Comparison of ENCODE assay signal across 12 mouse cellular contexts in genomic region chr17:29337979-29338823, GRCm38 (mm10). TPM values are rescaled to one million over a fixed set of nuclear protein-coding genes. Genes with fewer than 3 reads are reported as not detected.
A peak's percentile ranks its signal among the peaks of the same experiment; 100 is the strongest.
DNase-seq lines count a peak whose midpoint lies in the region; ATAC-seq and TF ChIP-seq lines count a peak whose summit lies in the region.
"Had no signal": no experiment of that assay in that cellular context is flagged by ENCODE, and none has a peak within 500 bp of the region (broad histone marks: within the 10 kb centered on the region; RNA-seq: fewer than 3 reads in every experiment).

No protein-coding gene starts in this region.

- peaks cover 45% of the 10 kb centered on the region for H3K4me1 ChIP-seq in kidney, embryonic 15.5 days
- peaks cover 27% of the 10 kb centered on the region for H3K4me1 ChIP-seq in limb, embryonic 14.5 days (ENCODE audit: control insufficient read depth, insufficient read depth, low read length)

- peak; percentile 64 to 78 for DNase-seq in cerebellum, postnatal 10 days
- no peak for DNase-seq in cerebellum, adult 11-12 months
- DNase-seq in kidney, postnatal 36 days = no peak
- DNase-seq in A20 (ENCODE audit: low read depth, low spot score) = peak; percentile 39
- no peak for DNase-seq in limb, embryonic 14.5 days (ENCODE audit: low spot score)
- DNase-seq in c-Kit-positive CD71-positive TER-119-positive erythroid progenitor cells, embryonic 14.5 days (ENCODE audit: low spot score) = no peak
- DNase-seq: B cell, adult 2 months; layer of hippocampus, postnatal 36 days; retina, postnatal 1 day had no signal

- ATAC-seq in kidney, embryonic 15.5 days (replicated peaks; ENCODE audit: low FRiP score) = no peak
- ATAC-seq in limb, embryonic 14.5 days (ENCODE audit: low FRiP score, low read depth) = no peak
- no peak for ATAC-seq in granulocyte monocyte progenitor cell, adult 5-6 weeks (replicated peaks; ENCODE audit: poor library complexity, severe bottlenecking)

- no peaks in the 10 kb centered on the region for H3K27me3 ChIP-seq in kidney, embryonic 15.5 days
- H3K27me3 ChIP-seq in limb, embryonic 14.5 days (ENCODE audit: control insufficient read depth, insufficient read depth, low read length) = no peaks in the 10 kb centered on the region

- WGBS in kidney, embryonic 15.5 days = 91% methylated on average over 9 of the region's 9 CpGs
- 84% methylated on average over 9 of the region's 9 CpGs for WGBS in limb, embryonic 14.5 days

- TF ChIP-seq POLR2A in limb, embryonic 14.5 days (IDR thresholded peaks at IDR 0.05; ENCODE audit: borderline replicate concordance, extremely low read depth, insufficient read depth, insufficient read length) = no peak

- no peak overlapping the region for H3K4me2 ChIP-seq in kidney, embryonic 15.5 days
- H3K4me2 ChIP-seq in limb, embryonic 14.5 days (replicated peaks; ENCODE audit: low read depth, low read length, severe bottlenecking) = no peak overlapping the region

- no peak overlapping the region for H3K4me3 ChIP-seq in kidney, embryonic 15.5 days (replicated peaks)
- no peak overlapping the region for H3K4me3 ChIP-seq in limb, embryonic 14.5 days (replicated peaks; ENCODE audit: low read length)

- H3K9ac ChIP-seq in kidney, embryonic 15.5 days = no peak overlapping the region
- H3K9ac ChIP-seq in limb, embryonic 14.5 days (ENCODE audit: low read depth, low read length, severe bottlenecking) = no peak overlapping the region

- H3K9me3 ChIP-seq in kidney, embryonic 15.5 days (replicated peaks) = no peaks in the 10 kb centered on the region
- H3K9me3 ChIP-seq in limb, embryonic 14.5 days (ENCODE audit: control insufficient read depth, low read length) = no peaks in the 10 kb centered on the region

- H3K36me3 ChIP-seq in kidney, embryonic 15.5 days = peaks cover 77% of the 10 kb centered on the region
- peaks cover 71% of the 10 kb centered on the region for H3K36me3 ChIP-seq in limb, embryonic 14.5 days (ENCODE audit: control insufficient read depth, insufficient read depth, low read length)

- H3K27ac ChIP-seq in kidney, embryonic 15.5 days = peak overlapping the region; percentile 71; the same call in 1 of the 2 replicates
- H3K27ac ChIP-seq in limb, embryonic 14.5 days (replicated peaks; ENCODE audit: low read depth, low read length) = peak overlapping the region; percentile 38; the same call in 1 of the 2 replicates
- H3K27ac ChIP-seq: macrophage had no signal

RNA-seq across cellular contexts. Expression of gene Mtch1, which starts 9.5 kb away (rescaled TPM):
- 289 and 308 TPM in 2 replicates for polyA plus RNA-seq in kidney, embryonic 15.5 days (2015; fragmentation: Nextera tagmentation; extraction: Ambion mirVana)
- polyA plus RNA-seq in limb, embryonic 14.5 days (2012; rRNA removed) = 469 and 541 TPM in 2 replicates
- 420 and 443 TPM in 2 replicates for polyA plus RNA-seq in limb, embryonic 14.5 days (2014; fragmentation: Nextera tagmentation; extraction: Ambion mirVana)
- 125 and 132 TPM in 2 replicates for total RNA-seq in granulocyte monocyte progenitor cell, adult 5-6 weeks (2014; fragmentation: Nextera tagmentation)
- total RNA-seq in granulocyte monocyte progenitor cell, adult 5-6 weeks (2017) = 69.5 and 74.3 TPM in 2 replicates

RNA-seq across cellular contexts. Expression of gene Pi16, which starts 20.7 kb away (rescaled TPM):
- polyA plus RNA-seq in kidney, embryonic 15.5 days (2015; fragmentation: Nextera tagmentation; extraction: Ambion mirVana) = 3.4 and 5.8 TPM in 2 replicates
- 2.0 and 2.6 TPM in 2 replicates for polyA plus RNA-seq in limb, embryonic 14.5 days (2012; rRNA removed)
- polyA plus RNA-seq in limb, embryonic 14.5 days (2014; fragmentation: Nextera tagmentation; extraction: Ambion mirVana) = 1.4 and 2.2 TPM in 2 replicates
- 7.0 and 15.7 TPM in 2 replicates for total RNA-seq in granulocyte monocyte progenitor cell, adult 5-6 weeks (2014; fragmentation: Nextera tagmentation)
- total RNA-seq in granulocyte monocyte progenitor cell, adult 5-6 weeks (2017) = 9.9 and 10.8 TPM in 2 replicates

RNA-seq across cellular contexts. Expression of gene Fgd2, which starts 22.5 kb away (rescaled TPM):
- polyA plus RNA-seq in kidney, embryonic 15.5 days (2015; fragmentation: Nextera tagmentation; extraction: Ambion mirVana) = 12.0 and 13.0 TPM in 2 replicates
- 9.4 and 10.8 TPM in 2 replicates for polyA plus RNA-seq in limb, embryonic 14.5 days (2012; rRNA removed)
- polyA plus RNA-seq in limb, embryonic 14.5 days (2014; fragmentation: Nextera tagmentation; extraction: Ambion mirVana) = 6.2 and 8.4 TPM in 2 replicates
- total RNA-seq in granulocyte monocyte progenitor cell, adult 5-6 weeks (2014; fragmentation: Nextera tagmentation) = 42.8 and 70.9 TPM in 2 replicates
- total RNA-seq in granulocyte monocyte progenitor cell, adult 5-6 weeks (2017) = 23.6 and 30.5 TPM in 2 replicates

Comparison
In these comparisons a context has a peak if more than half of its experiments do, and no peak if none do; other contexts are left out.
1. DNase-seq: peak in cerebellum, postnatal 10 days (2 of 2) and A20 (single experiment); none in cerebellum, adult 11-12 months (single experiment), kidney, postnatal 36 days (0 of 2), limb, embryonic 14.5 days (single experiment) and c-Kit-positive CD71-positive TER-119-positive erythroid progenitor cells, embryonic 14.5 days (single experiment).